Mouse (Mus musculus) A20 (cell line): ENCODE measurements at regions not wholly inside any gene's neighbourhood (a gene's known extent, or its start where the extent isn't known, plus 50 kb on each side); places are given as distances from the start of the nearest gene placed in this dataset.

ENCODE experiments used
- DNase-seq: peaks from one replicate; pipeline ENCODE4 v3.0.0-alpha.2; 2011; ENCODE audit warnings: low read depth, low spot score

DNA sequence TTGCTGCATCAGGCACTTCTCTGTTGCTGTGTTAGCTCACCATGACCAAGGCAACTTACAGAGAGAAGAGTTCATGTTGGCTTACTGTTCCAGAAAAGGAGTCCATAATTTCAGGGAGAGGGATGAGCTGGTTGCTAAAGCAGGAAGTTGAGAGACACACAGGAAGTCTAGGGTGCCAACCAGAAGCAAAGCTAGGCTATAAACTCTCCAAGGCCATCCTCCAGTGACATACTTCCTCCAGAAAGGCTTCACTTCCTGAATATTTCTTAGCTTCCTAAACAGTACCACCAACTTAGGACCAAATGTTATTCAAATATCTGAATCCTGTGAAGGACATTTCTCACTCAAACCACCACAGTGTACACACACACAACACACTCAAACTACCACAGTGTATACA is 2010.6 kb downstream of the A830018L16Rik start:
- DNase-seq = peak; percentile 38

DNA sequence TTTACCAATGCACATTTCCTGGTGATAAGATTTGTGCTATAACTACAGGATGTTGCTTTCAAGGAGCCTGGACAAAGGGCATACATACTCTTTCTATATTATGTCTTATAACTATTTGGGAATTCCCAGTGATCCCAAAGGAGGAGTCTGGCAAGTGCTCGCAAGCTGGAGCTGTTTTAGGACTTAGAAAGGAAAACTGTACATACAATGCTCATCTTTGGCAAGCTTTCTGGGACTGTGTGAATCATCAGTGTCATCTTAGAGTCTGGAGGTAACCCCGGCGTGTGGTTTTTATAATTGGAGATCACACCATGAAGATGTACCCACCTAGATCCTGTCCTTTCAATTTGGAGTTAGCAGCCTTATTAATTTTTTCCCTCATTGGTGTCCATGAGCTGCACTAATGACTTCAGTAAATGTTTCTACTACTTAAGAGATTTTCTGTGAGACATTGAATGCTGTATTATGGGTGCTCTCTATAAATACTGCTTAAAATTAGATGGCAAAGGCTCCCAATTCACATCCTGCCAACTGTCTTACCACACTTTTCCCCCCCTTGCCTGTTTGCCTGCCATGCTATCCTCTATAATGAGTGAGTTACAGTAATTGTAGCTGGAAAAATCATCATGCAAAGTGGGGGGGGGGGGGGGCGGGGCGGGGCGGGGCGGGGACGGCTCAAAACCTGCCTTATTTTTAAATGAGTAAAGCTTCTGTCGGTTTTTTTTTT is 2011.9 kb downstream of the A830018L16Rik start:
- no peak for DNase-seq

DNA sequence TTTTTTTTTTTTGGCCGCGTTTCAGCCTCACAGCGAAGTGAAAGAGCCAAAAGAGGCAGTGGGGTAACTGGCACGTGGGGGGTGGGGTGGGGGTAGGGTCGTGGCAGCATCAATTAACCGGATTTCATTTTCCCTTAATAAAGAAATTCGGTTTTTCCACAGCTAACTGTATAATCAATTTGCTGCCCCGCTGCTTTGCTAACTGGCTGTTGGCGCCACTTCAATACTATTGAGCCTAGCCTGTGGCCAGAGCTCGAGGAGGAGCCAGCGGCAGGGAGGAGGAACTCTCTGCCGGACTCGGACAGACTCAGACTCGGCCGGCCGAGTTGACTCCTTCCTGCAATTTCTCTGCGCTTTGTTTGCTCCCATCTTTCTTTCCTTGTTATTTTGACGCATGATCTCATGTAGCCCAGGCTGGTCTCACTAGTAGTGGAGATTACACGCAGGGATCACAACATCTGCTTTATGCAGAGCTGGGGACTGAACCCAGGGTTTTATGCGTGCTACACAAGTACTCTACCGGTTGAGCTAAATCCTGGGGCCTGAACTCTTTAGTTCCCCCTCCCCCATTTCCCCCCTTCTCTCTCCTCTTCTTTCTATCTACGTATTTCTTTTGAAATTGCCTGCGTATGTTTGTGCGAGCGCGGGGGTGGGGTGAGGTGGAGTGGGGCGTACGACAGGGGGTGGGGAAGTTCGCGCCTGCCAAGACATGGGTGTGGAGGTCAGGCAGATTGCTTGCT is 2012.6 kb downstream of the A830018L16Rik start:
- DNase-seq = peak; percentile 88

DNA sequence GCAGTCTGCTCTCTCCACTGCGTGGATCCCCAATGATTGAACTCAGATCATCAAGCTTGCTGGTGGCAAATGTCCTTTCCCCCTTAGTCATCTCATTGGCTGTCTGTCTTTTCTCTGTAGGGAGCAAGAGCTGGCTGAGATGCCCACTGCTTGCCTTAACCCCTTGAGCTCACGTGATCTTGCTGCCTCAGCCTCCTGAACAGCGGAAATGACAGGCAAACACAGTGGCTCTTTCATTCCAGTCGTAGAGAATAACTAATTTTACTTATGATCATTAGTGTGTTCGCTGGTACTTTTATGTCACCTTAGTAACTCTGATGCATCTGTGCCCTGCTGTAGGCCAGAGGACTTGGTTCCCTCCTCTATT is 2013.1 kb downstream of the A830018L16Rik start:
- no peak for DNase-seq

DNA sequence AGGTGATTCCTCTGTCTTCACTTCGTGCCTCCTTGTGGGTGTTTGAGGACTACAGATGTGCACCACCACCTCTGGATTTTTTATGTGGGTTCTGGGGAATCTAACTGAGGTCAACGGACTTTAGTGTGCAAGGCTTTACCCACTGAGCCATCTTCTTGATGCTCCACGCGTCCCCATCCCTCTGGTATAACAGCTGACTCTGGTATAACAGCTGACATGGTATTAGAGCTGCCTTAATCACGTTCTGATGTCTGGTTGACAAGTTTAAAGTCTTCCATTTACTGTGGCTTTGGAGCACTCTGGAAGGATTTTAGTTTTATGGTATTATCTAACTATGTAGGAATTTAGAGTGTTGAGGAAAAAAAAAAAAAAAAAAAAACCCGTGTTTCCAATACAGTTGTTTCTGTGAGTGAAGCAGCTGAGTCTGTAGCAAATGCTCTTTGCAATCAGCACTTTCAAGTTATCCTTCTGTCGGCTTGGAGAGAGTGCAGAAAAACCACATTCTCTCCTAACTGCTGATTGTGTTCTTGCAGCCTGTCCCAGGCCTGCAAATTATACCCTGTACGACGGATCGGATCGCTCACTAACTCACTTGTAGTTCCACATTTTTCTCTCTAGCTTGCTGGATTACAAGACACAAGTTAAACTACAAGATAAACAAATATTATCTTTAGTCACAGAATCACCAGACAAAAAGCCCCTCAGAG is 2013.7 kb downstream of the A830018L16Rik start:
- DNase-seq = no peak

DNA sequence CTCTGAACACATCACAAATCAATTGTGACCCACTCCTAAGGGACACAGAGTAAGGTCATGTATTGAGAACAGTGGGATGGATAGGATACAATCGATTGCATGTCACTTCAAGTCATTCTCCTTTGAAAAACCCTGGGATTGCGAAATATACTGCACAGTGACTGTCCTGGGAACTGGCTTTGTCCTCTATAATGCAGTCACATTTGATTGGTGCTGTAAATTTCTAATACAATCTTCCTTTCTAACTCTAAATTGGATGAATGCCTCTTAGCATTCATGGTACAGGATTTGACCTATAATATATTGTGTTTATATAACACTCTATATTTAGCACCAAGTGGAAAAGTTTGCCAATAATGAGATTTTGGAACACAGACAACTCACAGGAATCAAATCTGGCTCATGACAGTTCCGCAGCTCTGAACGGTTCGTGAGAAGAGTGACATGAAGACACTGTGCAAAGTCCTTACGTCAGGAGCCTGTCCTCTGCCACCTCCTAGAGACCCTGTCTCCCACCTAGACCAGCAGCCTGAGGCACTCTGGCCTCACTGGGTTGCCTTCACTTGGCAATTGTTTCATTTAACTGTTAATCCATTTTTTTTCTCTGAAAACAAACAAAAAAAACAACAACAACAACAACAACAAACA is 2024.0 kb downstream of the A830018L16Rik start:
- DNase-seq = no peak

DNA sequence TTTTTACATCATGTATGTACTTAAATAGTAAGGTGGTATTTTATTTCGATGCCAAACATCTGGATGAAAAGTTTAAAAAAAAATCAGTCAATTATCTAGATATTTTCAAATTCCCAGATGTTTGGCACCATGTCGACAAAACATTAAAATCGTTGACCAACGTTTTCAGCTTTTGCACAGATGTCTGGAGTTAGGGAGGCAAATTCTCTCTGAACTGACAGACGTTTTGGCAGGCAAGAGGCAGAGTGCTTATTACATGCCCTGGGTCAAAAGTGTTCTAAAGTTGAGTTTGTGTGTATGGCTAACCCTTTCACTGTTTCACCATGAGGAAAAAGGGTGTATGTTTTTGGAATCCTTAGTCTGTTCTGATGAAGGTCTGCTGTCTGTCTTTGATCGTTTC is 2028.5 kb downstream of the A830018L16Rik start:
- DNase-seq = no peak

DNA sequence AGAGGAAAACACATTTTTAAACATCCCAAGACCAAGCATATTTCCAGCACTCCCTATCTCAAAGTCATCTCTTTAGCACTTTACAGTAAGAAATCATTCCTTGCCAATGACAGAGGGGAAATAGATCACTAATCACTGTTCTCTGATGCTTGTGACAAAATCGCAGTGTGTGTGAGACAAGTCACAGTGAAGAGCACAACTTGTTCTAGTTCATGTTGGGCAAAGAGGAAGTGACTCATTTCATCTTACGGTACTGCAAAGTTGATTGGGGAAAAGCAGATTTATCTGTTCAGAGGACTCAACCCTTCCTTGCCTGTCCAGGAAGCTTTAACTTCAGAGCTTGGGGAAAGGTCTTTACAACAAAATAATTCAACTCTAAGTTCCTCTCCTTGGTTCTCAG is 2040.6 kb downstream of the A830018L16Rik start:
- peak; percentile 60 for DNase-seq

DNA sequence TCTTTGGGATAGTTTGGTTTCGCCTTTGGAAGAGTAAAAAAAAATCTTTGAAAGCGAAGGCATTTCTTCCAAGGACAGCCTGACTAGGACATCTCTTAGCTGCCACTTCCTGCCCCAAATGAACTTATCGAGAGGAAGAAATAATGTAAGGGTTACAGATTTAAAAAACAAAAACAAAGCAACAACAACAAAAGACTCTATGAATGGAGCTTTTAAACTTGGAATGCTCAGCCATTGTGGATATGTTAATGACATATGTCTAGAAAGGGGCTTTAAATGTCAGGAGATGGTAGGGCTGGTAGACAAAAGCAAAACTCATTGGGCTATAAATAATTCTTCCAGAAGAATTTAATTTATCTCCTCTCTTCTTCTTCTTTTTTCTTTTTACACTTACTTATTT is 2041.7 kb downstream of the A830018L16Rik start:
- no peak for DNase-seq

DNA sequence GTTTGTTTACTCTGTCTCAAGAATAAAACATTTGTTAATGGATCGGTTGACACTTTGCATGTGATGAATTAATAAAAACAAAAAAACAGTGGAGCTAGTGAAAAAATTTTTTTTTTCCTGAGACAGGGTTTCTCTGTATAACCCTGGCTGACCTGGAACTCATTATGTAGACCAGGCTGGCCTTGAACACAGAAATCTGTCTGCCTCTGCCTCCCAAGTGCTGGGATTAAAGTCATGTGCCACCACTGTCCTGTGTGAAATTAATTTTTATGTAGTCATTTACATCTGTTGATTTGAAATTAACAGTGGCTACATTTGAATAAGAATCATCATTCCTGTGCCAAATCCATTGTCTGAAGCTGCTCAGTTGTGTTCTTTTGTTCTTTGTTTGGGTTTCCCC is 2050.4 kb downstream of the A830018L16Rik start:
- DNase-seq = no peak

DNA sequence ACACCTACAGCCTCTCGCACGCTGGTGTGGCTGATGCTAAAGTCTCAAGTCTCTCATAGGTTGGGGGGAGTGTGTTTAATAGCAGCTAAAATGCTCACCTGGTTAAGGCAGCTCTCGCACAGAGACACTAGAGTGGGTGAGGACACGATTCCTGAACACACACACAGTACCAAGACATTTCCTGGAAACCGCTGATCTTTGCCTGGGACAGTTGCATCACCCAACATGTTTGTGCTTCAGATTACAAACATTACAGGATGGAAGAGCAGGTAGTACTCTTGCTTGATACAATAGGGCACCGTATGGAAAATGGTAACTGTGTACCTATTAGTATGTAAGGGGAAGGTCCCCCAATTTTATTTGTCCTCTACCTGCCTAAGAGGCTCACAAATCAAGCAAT is 2053.3 kb downstream of the A830018L16Rik start:
- no peak for DNase-seq

DNA sequence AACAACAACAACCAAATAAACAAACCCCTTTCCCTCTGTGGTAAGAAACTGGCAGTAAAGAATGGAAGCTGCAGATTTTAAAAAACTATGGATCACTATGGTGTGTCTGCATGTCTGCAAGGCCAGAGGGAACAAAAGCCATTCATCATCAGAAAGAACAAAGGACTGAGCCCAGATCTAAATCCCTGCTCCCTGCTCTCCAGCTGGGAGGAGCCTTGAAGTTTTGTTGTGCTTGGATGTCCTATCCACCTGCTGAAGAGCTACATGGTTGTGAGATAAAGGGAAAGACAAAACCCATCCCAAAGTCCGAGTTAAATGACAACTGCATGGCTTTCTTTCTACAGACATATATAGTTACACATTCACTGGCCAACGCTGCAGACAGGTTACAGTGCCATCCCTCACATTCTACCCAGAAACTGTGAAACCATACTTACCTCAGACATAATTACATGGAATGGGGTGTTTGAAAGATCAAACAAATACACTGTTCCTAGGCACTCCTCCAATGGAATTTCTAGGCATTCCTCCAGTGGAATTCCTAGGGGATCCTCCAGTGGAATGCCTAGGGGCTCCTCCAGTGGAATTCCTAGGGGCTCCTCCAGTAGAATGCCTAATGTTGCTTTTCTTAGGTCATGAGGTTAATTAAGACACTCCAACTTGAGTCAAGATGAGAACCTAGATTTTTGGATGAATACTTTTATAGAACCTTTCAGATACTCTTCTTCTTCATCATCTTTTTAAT is 2054.2 kb downstream of the A830018L16Rik start:
- DNase-seq = no peak

DNA sequence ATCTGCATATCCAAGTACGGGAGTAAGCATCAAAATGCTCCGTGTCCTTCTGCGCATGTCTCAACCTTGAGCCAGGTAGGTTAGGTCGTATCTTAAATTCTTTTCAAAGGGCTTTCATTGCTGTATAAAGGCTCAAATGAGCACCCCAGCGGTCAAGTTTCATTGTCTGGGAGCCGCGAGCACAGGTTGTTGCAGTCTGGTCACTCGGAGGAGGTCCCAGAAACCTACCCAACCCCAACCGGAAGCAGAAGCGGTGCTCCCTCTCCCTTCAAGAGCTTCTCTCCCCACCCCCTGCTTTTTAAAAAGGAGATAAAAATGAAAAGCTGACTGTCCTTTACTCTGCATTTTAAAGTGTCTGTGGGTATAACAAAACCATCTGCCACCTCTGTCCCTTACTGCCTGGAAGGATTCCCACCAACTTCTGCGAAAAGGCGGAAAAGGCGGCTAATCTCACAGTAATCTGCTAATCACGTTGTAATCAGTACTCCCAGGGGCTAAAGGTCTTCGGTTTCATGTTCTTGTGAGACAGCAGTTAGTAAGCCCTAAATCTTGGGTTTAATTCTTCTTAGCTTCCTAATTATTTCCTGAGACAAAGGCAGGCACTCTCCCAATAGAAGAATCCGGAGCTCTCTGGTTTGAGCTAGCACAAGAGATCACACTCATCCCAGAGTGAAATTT is 2081.0 kb downstream of the A830018L16Rik start:
- DNase-seq = no peak

DNA sequence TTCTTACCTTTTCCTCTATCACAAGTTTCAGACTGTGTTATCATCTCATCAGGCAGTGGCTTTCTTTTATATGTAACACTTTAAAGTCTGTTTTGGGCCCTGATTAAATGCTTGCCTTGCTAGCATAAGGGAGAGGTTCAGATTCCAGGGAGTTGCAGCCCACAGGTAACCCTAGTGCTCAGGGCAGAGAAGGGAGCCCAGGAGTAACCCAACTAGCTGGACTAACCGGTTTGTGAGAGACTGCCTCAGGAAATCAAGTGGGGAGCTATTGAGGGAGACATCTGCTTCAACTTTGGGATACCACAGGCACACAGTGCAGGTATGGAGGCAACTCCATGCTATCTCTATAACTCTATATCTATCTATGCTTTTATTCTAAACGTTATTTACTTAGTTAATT is 2082.5 kb downstream of the A830018L16Rik start:
- DNase-seq = no peak

DNA sequence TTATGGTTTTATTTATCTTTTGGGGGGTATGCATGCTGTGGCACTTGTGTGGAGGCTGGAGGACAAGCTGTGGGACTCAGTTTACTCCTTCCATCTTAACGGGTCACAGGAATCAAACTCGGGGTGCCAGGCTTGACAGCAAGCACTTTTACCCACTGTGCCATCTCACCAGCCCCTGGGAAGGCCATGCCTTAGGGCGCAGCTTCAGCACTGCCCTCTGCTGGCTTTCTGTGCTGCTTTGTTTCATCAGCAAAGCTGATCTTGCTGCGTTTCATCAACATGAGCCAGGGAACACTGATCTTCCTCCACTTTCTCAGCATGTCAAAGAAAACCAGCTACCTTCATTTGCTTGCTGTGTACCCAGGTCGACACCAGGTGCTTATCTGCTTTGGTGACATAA is 2086.6 kb downstream of the A830018L16Rik start:
- peak; percentile 65 for DNase-seq

DNA sequence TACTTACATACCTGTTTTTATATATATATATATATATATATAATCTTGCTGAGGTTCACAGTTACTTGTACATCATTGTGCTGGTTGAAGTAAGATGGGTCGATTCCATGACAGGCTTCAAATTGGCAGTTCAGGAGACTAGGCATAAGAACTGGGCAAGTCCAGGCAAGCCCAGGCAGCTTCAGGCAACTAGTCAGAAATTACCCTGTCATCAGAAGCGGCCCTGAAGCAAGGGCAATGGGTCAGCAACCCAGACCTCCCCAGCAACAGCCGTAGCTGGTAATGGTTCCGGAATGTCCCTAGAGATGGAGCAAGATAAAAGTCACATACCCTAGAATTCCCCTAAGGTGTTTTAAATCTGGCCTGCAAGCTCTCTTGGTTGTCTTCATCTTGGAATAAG is 2088.0 kb downstream of the A830018L16Rik start:
- no peak for DNase-seq

DNA sequence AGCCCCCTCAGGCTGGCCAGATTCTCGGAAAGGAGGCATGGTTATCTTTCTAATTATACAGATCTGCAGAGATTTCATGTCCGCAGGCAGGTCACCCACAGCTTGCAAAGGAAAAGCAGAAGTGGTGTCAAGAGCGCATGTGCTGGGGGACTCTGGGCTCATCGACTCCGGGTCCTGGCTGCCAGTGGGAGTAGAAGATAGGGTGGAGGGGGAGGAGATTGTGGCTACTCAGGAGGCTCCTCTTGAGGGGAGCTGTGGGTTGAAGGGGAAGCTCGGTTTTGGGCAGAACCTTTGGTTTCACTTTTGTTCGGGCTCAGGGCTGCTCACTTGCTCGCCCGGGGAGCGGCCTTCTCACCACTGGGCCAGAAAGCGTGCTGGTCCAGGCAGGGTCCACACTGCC is 2099.9 kb downstream of the A830018L16Rik start:
- DNase-seq = peak; percentile 35
